Mouse (Mus musculus) gastrocnemius, postnatal 10 days (tissue): Measurements from ENCODE around the gene Parg. TPM values are rescaled to one million over a fixed set of nuclear protein-coding genes. Genes with fewer than 3 reads are reported as not detected.
A peak's percentile ranks its signal among the peaks of the same experiment; 100 is the strongest.
"Not testable (repeated sequence)": the region's sequence is repeated elsewhere in the genome, so short reads cannot be mapped to it uniquely, and the experiment has no call there.

Source experiments
- DNase-seq: peaks from one replicate; pipeline ENCODE4 v3.0.0; 2021; ENCODE audit warnings: mixed read lengths
- long read RNA-seq, 2 experiments: library from polyadenylated mRNA; stranded (forward); transcript quantifications; one replicate each; pipeline ENCODE4 v2.0.0; 2021
- total RNA-seq, 2 experiments: library from RNA; stranded (reverse); gene quantifications; 2 replicates each; pipeline ENCODE4 v1.2.3; 2021

Gene Parg
- total RNA-seq: 10 to 100 TPM; 20.4 to 23.6 TPM
- long read RNA-seq, experiment 1, full-length matches to known transcripts: 31 of 50 reads
- long read RNA-seq, experiment 1, partial matches to known transcripts: 1 of 50 reads
- long read RNA-seq, experiment 1, other reads (novel, unspliced or antisense): 18 of 50 reads
- long read RNA-seq, experiment 2, full-length matches to known transcripts: 32 of 42 reads
- long read RNA-seq, experiment 2, partial matches to known transcripts: 0 of 42 reads
- long read RNA-seq, experiment 2, other reads (novel, unspliced or antisense): 10 of 42 reads

- peak; percentile 86 for DNase-seq
Observed at GRCm38 (mm10) chr14:32201791-32202451, at the start of gene Parg, which contains the start of gene Timm23. Gene Parg, plus strand, starts transcription at chr14:32201949. Gene Timm23, minus strand, starts transcription at chr14:32201898.

GRCm38 (mm10) chr14:32152243-32152965 lies 49.3 kb upstream of the Parg start:
- DNase-seq: no peak

GRCm38 (mm10) chr14:32153156-32153555 lies 48.6 kb upstream of the Parg start:
- no peak for DNase-seq

GRCm38 (mm10) chr14:32154758-32155157 lies 47.0 kb upstream of the Parg start:
- no peak for DNase-seq

- DNase-seq: no peak
Observed at GRCm38 (mm10) chr14:32159150-32159670, 42.5 kb upstream of the Parg start.

- DNase-seq: peak; percentile 99
Observed at GRCm38 (mm10) chr14:32159690-32160246, 42.0 kb upstream of the Parg start, which contains the start of gene Ncoa4. Gene Ncoa4, plus strand, starts transcription at chr14:32159865.

- DNase-seq: no peak
Observed at GRCm38 (mm10) chr14:32160563-32160962, 41.2 kb upstream of the Parg start.

- no peak for DNase-seq
Observed at GRCm38 (mm10) chr14:32161090-32161885, 40.5 kb upstream of the Parg start.

GRCm38 (mm10) chr14:32162231-32162630 lies 39.5 kb upstream of the Parg start:
- no peak for DNase-seq

- no peak for DNase-seq
Observed at GRCm38 (mm10) chr14:32163203-32163888, 38.4 kb upstream of the Parg start.

- no peak for DNase-seq
Observed at GRCm38 (mm10) chr14:32164173-32165051, 37.3 kb upstream of the Parg start.

- DNase-seq: peak; percentile 57
Observed at GRCm38 (mm10) chr14:32165278-32166061, 36.3 kb upstream of the Parg start.

- no peak for DNase-seq
Observed at GRCm38 (mm10) chr14:32166062-32166441, 35.7 kb upstream of the Parg start.

GRCm38 (mm10) chr14:32166840-32167239 lies 34.9 kb upstream of the Parg start:
- no peak for DNase-seq

GRCm38 (mm10) chr14:32167326-32167725 lies 34.4 kb upstream of the Parg start:
- DNase-seq: no peak

- DNase-seq: no peak
Observed at GRCm38 (mm10) chr14:32168653-32169231, 33.0 kb upstream of the Parg start.

GRCm38 (mm10) chr14:32170137-32170536 lies 31.6 kb upstream of the Parg start:
- DNase-seq: no peak

GRCm38 (mm10) chr14:32175310-32175709 lies 26.4 kb upstream of the Parg start:
- no peak for DNase-seq

- DNase-seq: not testable (repeated sequence)
Observed at GRCm38 (mm10) chr14:32176590-32176989, 25.2 kb upstream of the Parg start.
